Mouse (Mus musculus): ENCODE measurements around the gene Eri3.
A peak's percentile ranks its signal among the peaks of the same experiment; 100 is the strongest.

Gene Eri3

DNA sequence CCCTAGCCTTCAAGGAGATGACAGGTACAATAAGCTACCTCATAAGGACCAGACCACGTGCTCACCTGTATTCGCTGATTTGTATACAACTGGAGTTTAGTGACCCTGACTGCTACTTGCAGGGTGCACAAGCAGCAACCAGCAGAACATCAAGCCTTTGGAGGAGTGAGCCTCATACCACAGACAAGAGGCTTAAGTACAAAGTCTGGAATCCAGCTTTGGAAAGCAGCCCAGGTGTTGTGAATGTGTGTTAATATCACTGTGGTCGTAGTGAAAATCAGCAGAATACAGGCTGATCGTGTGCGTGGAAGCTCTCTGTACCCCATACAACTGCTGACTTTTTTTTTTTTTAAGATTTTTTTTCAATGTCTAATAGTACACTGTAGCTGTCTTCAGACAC lies 109.8 kb downstream of the Eri3 start:
- peak; percentile 69 to 75 for DNase-seq

GRCm38 (mm10) chr4:117664411-117665137 lies 114.4 kb downstream of the Eri3 start:
- DNase-seq, result no peak

DNA sequence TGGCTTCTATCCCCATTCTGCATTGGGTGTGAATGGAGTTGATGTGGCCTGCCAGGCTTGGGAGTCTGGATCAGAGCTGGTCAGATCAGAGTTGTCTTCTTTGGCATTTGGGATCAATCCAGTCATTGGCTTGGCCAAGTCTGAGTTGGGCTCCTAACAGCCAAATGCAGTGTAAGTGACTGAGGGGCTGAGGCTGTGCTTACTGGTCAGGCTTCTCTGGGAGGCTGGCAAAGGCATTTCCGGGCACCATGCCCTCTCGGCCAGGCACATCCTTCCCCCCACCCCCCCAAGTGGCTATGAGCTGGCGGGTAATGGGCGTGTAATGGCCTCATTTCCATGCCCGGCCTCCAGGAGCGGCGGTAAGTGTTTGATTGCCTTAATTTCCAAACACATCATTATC lies 115.4 kb downstream of the Eri3 start:
- DNase-seq, result peak; percentile 22 to 59

DNA sequence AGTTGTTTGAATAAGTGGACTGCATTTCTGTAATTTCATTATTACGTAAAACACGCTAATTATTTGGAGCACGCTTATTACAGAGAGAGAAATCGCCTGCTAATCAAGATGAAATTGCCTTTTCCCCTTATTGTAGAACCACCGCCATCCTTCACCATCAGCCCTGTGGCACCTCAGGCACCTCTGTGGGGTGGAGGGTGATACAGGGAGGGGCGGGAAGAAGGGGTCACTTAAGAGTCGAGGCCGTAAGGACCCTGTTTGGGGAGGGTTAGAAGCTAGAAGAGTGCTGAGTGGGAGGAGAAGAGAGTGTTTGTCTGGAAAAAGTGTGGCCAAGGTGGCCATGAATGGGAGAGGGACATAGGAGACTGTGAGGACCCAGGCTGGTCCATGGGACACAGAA lies 115.9 kb downstream of the Eri3 start:
- no peak for DNase-seq

DNA sequence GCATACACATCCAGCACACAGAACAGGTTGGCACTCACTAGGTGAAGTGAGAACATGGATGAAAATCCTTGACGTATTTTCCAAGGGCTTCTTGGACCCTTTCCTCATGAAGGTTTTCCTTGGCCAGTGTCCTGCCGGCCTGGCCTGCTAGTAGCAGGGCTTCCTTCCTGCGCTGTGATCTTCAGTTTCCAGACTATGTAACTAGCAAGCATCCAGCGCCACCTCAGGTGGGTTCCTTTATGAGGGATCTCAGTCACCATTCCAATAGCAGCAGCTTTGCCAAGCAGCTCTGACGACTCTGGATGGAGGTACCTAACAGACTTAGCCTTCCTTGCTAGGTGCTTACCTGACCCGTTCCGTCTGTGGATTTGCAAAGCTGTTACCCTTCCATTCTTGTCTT lies 119.7 kb downstream of the Eri3 start:
- DNase-seq, result peak in 1 of 2 experiments; percentile 21

- DNase-seq, result no peak
These were observed 121.9 kb downstream of the Eri3 start for GRCm38 (mm10) chr4:117672042-117672441.

GRCm38 (mm10) chr4:117673901-117674300 lies 123.7 kb downstream of the Eri3 start:
- no peak for DNase-seq

DNA sequence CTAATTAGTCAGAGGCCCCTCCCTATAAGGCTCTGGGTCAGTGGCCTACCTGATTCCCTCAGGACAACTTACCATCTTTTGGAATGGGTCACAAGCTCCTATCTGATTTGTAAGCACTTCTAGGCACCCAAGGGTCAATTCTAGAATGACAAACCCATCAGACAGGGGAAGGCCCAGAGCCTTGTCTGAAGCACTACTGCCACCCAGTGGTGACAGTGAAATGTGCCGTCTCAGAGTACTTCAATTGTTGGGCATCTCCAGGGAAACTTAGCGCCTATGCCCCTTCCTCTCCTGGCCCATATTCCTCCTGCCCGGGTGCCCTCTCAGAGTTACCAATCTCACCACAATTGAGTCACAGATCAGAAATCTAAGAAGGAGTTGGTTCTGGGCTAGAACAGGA lies 126.7 kb downstream of the Eri3 start:
- peak; percentile 76 to 91 for DNase-seq

- no peak for DNase-seq
These were observed 130.8 kb downstream of the Eri3 start for GRCm38 (mm10) chr4:117680963-117681362.

GRCm38 (mm10) chr4:117681931-117682461 lies 131.8 kb downstream of the Eri3 start, which contains the start of gene Dmap1:
Dmap1 (minus strand) TSS chr4:117682273.
- DNase-seq, result peak; percentile 85 to 89

GRCm38 (mm10) chr4:117682463-117682862 lies 132.3 kb downstream of the Eri3 start:
- no peak for DNase-seq

DNA sequence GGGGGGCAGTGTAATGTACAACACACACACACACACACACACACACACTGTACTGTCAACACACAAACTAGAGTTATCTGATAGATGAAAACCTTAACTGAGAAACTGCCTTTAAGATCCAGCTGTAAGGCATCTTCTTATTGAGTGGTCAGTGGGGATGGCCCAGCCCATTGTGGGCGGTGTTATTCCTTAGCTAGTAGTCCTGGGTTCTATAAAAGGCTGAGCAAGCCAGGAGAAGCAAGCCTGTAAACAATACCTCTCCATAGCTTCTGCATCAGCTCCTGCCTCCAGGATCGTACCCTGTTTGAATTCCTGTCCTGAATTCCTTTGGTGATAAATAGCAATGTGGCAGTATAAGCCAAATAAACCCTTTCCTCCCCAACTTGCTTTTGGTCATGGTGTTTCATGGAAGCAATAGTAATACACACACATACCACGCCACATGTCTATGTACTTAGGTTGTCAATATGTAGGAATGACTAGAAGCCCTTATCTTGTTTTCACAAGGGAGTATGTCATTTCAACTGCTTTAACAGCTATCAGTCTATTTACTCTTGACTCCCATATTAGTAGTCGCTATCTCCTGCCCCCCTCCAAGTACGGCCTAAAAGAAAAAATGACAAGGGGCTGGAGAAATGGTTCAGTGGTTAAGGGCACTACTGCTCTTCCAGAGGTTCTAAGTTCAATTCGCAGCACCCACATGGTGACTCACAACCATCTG lies 133.0 kb downstream of the Eri3 start:
- DNase-seq, result no peak

GRCm38 (mm10) chr4:117686354-117686753 lies 136.2 kb downstream of the Eri3 start:
- DNase-seq, result no peak

- peak in 1 of 2 experiments; percentile 64 for DNase-seq
These were observed 155.2 kb downstream of the Eri3 start for GRCm38 (mm10) chr4:117705361-117705760.

- peak in 1 of 2 experiments; percentile 37 for DNase-seq
These were observed 158.8 kb downstream of the Eri3 start for GRCm38 (mm10) chr4:117708780-117709550.

GRCm38 (mm10) chr4:117712314-117712713 lies 162.1 kb downstream of the Eri3 start:
- no peak for DNase-seq

- no peak for DNase-seq
These were observed 163.3 kb downstream of the Eri3 start for GRCm38 (mm10) chr4:117713303-117714098.

Data from kidney, postnatal 25 days (tissue).